Mouse (Mus musculus): ENCODE results near the gene Abca1. TPM values are rescaled to one million over a fixed set of nuclear protein-coding genes. Genes with fewer than 3 reads are reported as not detected.

Abca1 gene
- total RNA-seq, 2 experiments from 2014 or later, result 4.8 to 9.4 TPM

DNA sequence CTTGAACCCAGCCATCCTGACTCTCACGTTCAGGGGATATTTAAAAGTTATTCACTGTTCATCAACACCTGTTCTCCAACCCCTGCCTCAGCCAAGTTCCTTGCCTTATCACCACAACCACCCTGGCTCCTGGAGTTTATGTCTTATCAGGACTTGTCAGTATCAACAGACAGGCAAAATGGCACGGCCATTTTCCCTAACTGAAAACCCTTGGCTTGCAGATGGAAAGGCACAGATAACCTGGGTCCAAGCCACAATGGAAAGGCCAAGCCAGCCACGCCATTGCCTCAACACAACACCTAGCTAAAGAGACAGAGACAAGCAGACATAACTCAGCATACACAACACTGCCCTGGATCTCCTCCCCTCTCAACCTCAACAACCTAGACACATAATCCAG lies 38.6 kb downstream of the Abca1 start:
- DNase-seq, result no peak

DNA sequence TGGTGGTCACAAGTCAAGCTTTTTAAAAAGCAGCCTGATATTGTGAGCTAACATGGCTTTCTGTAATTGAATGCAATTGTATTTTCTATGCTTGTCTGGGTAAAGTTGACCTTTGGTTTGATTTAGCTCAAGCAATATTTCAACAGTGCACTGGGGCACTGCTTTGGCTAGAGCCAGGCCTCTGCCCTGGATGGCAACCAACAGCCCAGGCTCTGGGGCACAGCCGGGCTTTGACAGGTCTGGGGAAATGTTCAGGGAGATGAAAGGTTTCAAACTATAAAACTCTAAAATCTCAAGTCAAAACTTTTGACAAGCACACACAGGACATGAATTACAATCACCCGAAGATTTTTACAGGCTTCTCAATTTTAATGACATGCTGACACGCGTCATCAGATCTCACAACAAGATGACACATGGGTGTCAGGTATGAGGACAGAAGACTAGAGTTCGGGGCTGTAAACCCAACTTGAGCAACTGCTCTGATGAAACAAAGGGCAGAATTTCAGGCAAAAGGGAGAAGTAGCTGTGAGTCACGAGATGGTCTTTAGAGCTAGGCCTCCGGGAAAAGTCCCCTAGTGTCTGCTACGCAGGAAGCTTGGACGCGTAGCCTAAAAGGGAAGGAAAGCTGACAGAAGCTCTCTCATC lies 39.5 kb downstream of the Abca1 start:
- no peak for DNase-seq

GRCm38 (mm10) chr4:53118643-53119042 lies 41.1 kb downstream of the Abca1 start:
- DNase-seq, result no peak

DNA sequence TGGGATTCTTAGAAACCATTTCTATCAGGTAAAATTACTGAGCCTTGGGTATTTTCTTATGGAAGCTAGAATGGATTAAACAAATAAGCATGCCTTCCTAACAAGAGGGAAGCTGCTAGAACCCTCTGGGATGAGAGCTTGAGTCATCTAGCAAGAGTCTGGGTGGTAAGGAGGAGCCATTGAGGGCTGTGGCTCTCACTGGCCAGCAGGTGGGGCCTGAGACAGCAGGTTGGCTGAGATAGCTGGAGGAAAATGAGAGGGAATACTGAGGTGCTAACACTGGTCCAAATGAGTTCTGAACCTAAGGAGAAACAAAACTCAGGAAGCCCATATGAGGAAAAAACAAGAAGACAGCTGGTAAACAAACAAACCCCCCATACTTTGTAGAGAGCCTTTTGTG lies 42.1 kb downstream of the Abca1 start:
- DNase-seq, result no peak

- DNase-seq, result no peak
These were observed 42.6 kb downstream of the Abca1 start for GRCm38 (mm10) chr4:53117076-53117475.

DNA sequence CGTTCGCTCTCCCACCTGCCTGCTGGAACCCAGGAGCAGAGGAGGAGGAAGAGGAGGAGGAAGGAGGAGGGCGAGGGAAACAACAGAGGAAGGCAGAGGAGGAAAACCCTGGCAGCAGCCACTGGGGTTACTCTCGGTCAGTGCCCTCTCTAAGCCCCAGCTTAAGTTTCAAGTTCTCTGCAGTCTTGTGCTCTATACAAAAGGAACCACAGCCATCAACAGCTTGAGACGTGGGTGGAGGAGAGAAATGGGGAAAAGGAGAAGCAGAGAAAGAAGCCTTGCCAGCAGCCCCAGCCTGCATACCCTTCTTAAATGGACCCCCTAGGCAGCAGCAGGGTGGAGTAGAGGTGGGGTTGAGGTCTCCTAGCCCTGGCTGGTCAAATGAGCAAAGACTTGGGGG lies 43.8 kb downstream of the Abca1 start:
- DNase-seq, result peak; percentile 36

DNA sequence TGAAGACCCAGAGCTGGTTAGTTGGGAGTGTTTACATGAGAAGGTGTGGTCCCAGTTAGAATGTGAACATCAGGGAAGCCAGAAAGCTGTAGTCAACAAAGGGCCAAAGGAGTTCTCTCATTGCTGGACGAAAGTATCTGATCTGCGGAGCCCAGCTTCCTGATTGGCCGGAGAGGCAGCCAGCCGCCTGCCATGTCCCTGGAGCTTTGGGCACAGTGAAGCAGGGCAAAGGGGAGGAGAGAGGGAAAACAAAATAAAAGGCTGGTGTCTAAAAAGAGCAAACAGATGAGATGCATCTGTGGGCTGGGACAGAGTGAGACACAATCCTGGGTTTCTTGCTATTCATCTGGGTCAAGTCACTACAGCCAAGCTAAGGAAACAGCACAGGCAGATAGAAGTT lies 44.3 kb downstream of the Abca1 start:
- no peak for DNase-seq

DNA sequence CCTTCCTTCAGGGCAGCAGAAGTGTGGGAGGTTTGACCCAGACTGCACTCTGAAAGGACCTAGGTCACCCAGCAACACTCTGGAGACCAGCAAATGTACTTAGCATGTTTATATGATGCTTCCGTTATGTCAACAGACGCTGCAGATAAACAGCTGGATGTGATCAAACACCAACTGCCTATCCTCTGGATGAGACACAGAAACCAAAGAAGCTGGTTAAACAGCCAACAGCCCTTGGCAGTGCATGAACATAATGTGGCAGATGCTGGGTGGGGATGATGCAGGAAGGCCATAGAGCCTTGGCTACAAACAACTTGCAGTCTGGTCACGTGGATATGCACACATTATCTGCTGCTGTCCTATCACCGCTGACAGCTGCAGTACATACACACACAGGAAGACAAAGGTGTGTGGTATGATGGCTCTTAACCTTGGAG lies 47.8 kb downstream of the Abca1 start:
- peak; percentile 37 for DNase-seq

DNA sequence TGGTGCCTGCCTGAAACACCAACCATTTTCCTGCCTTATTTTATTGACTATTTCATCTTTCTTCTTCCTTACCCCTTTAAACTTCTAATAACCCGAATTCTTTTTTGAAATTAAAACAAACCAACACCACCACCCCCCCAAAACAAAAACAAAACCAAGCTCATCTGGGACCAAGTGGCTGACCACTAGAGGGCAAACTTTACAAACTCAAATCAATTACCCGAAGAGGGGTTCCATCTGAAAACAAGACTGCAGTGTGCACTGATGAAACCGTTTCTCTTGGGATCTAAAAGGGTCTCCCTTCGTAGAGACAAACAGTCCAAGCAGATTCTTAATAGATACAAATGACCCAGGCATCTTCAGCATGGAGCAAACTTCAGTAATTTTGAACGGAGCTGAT lies 49.3 kb downstream of the Abca1 start:
- DNase-seq, result no peak

DNA sequence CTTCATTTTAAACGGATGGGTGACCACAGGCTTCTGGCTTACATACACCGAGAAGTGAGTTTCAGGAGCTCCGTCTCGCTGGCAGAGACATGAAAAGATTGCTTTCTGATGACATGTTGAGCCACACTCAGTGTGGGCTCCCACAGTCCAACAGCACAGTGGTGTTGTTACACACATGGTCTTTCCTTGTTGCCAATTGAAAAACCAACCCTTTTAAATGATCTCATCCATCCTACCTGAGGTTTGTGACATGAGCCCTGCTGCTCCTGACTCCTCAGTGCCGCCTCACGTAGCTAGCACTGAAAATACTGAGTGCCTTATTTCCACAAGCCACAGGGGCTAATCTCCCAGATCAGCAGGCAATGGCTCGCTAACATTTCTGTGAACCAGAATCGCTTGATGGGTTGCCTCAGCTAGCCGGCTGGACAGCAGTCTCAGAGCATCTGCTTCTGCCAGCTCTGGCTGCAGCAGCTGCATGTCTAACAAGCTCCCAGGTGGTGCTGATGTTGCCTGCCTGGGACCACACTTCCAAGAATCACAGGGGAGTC lies 50.2 kb downstream of the Abca1 start:
- DNase-seq, result no peak

DNA sequence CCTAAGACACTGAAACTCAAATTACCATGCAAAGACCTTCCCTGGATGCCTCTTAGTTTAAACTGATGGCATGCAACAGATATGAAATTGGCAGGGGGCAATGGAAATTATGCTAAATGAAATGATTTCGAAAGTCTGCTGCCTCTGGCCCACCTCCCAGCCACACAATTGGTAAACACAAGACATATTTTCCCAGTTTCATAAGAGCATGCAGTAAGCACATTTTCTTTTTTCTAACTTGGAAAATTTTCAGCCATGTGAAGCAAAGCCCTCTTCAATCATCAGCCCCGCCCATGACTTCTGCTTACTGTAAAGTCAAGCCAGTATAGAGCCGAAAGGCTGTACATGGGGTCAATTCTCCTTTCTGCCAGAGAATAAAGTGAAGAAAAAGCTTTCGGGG lies 51.5 kb downstream of the Abca1 start:
- peak; percentile 45 for DNase-seq

- DNase-seq, result no peak
These were observed 53.0 kb downstream of the Abca1 start for GRCm38 (mm10) chr4:53106732-53107131.

- no peak for DNase-seq
These were observed 53.6 kb downstream of the Abca1 start for GRCm38 (mm10) chr4:53106071-53106470.

DNA sequence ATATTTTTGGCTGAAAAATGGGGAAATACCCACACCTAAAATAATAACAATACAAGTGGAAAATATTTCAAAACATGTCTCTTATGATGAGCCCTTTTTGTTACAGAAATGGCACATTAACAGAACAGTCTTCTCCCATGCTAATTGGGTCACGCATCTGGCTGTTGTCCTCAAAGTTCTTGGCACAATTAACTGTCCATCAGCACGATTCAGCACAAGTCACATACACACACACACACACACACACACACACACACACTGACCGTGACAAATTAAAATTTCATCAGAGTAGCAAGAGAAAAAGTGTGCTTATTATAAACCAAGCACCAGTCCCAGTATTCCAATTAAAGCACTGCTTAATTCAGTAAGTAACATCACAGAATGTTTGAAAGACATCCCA lies 55.1 kb downstream of the Abca1 start:
- DNase-seq, result no peak

- DNase-seq, result no peak
These were observed 57.2 kb downstream of the Abca1 start for GRCm38 (mm10) chr4:53102529-53102928.

DNA sequence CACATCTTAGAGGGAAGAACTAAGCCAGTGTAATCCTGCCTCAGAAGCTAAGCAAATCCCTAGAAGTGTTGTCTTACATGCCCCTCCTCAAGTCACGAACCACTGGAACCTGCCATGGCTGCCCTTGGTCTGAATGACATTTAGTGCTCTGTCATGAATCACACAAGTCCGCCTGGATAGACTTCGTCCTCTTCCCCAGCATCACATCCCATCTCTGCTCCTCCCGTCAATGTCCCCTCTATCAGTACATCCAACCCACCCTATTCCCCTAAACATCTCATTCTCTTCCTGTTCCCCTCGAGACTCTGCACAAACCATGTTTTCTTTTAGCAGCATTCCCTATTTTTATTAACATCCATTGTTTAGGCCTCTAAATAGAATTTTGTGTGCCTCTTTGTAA lies 58.4 kb downstream of the Abca1 start:
- DNase-seq, result no peak

GRCm38 (mm10) chr4:53100492-53100891 lies 59.2 kb downstream of the Abca1 start:
- DNase-seq, result no peak

DNA sequence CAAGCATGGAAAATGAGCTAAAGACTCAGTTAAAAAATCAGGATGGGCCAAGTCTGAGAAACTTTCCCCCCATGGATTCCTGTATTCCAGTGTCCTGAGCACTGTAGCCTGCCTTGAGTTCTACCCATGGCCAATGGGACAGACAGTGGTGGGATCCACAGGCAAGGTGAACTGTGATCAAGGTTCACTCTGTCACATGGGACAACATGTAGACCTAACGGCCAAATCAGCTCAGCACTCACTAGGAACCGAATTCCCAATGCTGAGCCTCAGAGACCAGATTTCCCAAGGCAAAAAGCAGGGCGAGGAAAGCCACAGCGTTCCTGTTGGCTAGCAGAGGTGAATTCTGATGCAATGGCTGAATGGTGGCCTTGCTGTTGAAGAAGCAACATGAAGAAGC lies 64.8 kb downstream of the Abca1 start:
- DNase-seq, result no peak

GRCm38 (mm10) chr4:53094331-53094730 lies 65.4 kb downstream of the Abca1 start:
- DNase-seq, result no peak

- DNase-seq, result no peak
These were observed 66.1 kb downstream of the Abca1 start for GRCm38 (mm10) chr4:53093615-53094014.

GRCm38 (mm10) chr4:53089641-53090040 lies 70.1 kb downstream of the Abca1 start:
- no peak for DNase-seq

DNA sequence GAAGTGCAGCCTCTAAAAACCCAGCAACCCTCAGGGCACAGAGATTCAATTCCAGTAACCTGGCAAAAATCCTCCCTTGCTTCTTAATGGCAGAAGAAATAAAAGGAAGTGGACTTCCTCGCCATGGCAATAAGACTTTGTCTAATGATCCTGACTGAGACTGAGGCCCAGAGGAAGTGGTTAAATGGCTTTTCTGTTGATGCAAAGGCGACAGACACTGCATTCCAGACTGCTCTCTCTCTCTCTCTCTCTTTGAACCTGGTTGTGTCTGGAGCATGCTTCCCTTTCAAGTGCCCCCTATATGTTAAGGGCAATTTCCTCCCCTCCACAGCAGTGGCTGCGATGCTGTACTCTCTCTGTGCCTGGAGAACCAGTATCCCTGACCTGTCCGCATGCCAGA lies 70.7 kb downstream of the Abca1 start:
- DNase-seq, result no peak

DNA sequence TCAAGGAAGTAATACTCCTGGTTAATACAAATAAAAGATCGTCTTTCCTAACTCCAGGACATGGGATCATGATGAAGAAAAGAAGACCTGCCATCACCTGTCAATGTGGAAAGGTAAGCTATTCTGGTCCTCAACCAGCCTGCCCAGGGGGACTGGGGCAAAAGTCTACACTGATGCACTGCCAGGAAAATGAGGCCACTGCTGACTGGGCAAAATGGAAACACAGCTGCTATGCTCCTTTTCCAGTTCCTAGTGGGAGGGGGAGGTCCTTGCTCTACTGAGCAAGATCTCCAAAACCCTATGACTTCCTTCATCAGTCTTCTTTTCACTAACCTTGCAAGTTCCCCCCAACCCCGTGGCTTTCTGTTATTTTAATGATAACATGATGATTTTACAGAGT lies 73.1 kb downstream of the Abca1 start:
- no peak for DNase-seq

DNA sequence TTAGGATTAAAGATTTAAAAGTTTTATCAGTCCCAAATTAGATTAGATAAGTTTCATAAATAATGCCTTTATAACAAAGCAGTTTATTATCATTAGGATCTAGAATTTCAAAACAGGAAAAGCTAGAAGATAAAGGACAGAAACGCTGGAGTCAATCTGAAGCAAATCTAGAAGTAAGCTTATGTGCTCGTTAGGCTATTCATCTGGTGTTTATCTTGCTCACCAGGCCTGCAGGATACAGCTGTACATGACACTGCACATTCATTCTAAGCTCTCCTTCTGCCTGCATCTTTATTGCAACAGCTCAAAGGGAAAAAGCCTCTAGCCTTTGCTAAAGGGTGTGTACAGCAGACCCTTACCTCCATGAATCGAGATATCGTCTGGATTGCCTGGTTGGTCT lies 74.1 kb downstream of the Abca1 start:
- DNase-seq, result no peak

GRCm38 (mm10) chr4:53083071-53083470 lies 76.6 kb downstream of the Abca1 start:
- DNase-seq, result peak; percentile 46
